Mouse (Mus musculus): ENCODE data around the gene L3mbtl1. TPM values are rescaled to one million over a fixed set of nuclear protein-coding genes. Genes with fewer than 3 reads are reported as not detected.
A peak's percentile ranks its signal among the peaks of the same experiment; 100 is the strongest.

L3mbtl1 gene
- total and polyA plus RNA-seq, 2 experiments from 2014 or later, result 3.4 to 10.4 TPM

DNA sequence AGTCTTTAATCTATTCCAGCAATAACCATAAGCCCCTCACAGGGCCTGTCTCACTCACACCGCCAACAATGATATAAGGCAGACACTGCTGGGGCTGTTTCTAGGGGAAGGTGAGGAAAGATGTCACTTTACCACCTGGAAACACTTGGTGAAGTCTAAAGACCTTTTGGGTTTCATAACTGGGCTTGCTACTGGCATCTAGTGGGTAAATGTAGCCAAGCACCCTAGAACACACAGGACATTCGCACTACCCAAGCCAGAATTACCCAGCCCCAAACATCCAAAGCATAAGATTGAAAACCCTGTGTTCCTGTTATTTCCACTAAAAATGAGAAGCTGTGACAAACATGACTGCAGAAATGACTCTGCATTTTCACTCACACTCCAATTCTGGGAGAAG, 28.8 kb upstream of the L3mbtl1 start:
- Histone ChIP-seq H3K4me1 (ENCODE audit: insufficient read depth) (no peaks in the 10 kb centered on the region), H3K9me3 (ENCODE audit: low read length) (no peaks in the 10 kb centered on the region), H3K4me2 (ENCODE audit: low read depth) (no peak overlapping the region), H3K27ac (ENCODE audit: low read depth, low read length) (no peak overlapping the region), H3K9ac (no peak overlapping the region), H3K27me3 (ENCODE audit: insufficient read depth, low read length) (no peaks in the 10 kb centered on the region), H3K36me3 (ENCODE audit: insufficient read depth) (no peaks in the 10 kb centered on the region), H3K4me3 (ENCODE audit: low read depth, low read length) (no peak overlapping the region)
- ATAC-seq, result peak; percentile 55; the same call in 1 of the 2 replicates
- WGBS, result 56% methylated on average over 2 of the region's 2 CpGs
- peak; percentile 59 for DNase-seq
- TF ChIP-seq CTCF (IDR thresholded peaks at IDR 0.05; ENCODE audit: low read depth), result peak; percentile 77

DNA sequence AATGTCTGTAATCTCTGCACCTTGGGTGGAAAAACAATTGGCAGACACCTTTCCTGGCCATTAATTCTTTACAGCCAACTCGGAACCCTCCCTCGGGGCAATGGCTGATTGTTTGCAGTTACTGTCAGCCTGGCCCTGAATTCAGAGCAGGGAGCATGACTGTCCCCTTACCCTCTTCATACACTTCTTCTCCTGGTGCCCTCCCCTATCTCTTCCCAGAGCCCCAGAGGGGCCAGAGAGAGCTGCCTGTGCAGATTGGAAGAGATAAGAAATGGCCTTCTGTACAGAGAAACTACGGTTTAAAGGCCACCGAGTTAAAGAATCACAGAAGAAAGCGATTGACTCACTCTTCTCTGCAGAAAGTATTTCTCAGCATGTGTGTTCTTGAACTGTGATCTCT, 23.3 kb upstream of the L3mbtl1 start:
- DNase-seq (no peak), ATAC-seq (no peak)
- H3K9ac ChIP-seq, result no peak overlapping the region
- H3K4me2 ChIP-seq (ENCODE audit: low read depth), result no peak overlapping the region
- H3K36me3 ChIP-seq (ENCODE audit: insufficient read depth), result no peaks in the 10 kb centered on the region
- no peaks in the 10 kb centered on the region; the same call in 1 of the 2 replicates for H3K27me3 ChIP-seq (ENCODE audit: insufficient read depth, low read length)
- no peak overlapping the region for H3K27ac ChIP-seq (ENCODE audit: low read depth, low read length)
- TF ChIP-seq CTCF (IDR thresholded peaks at IDR 0.05; ENCODE audit: low read depth), result no peak
- H3K9me3 ChIP-seq (ENCODE audit: low read length), result no peaks in the 10 kb centered on the region
- WGBS, result 79% methylated on average over 5 of the region's 5 CpGs
- no peak overlapping the region for H3K4me3 ChIP-seq (ENCODE audit: low read depth, low read length)
- no peaks in the 10 kb centered on the region for H3K4me1 ChIP-seq (ENCODE audit: insufficient read depth)

DNA sequence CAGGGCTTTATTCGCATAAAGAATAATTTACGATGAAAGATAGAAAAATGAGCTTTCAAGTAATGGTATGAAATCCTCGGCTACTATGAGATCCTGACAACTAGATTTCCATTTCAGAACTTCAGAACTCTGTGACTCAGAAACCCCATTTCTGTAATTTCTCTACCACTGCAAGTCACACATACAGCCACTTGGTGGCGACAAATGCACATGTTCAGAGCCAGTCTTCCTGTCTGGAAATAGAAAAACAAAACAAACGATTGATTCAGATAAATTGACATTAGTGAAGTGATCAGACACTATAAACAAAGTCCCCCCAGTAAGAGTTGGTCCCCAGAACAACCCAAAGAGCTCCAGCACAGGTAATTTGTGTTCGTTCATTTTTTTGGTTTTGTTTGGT, 21.1 kb upstream of the L3mbtl1 start:
- peak; percentile 90 for TF ChIP-seq CTCF (IDR thresholded peaks at IDR 0.05; ENCODE audit: low read depth)
- no peaks in the 10 kb centered on the region; the same call in 1 of the 2 replicates for H3K27me3 ChIP-seq (ENCODE audit: insufficient read depth, low read length)
- WGBS, result 13% methylated on average over 6 of the region's 6 CpGs
- no peaks in the 10 kb centered on the region for H3K4me1 ChIP-seq (ENCODE audit: insufficient read depth)
- no peak overlapping the region for H3K4me2 ChIP-seq (ENCODE audit: low read depth)
- ATAC-seq (0 out of 2 replicates have a peak, but pooled peaks have one; percentile 34), DNase-seq (peak; percentile 83)
- H3K27ac ChIP-seq (ENCODE audit: low read depth, low read length), result no peak overlapping the region
- no peak overlapping the region for H3K9ac ChIP-seq
- H3K9me3 ChIP-seq (ENCODE audit: low read length), result no peaks in the 10 kb centered on the region
- no peaks in the 10 kb centered on the region for H3K36me3 ChIP-seq (ENCODE audit: insufficient read depth)
- no peak overlapping the region for H3K4me3 ChIP-seq (ENCODE audit: low read depth, low read length)

GRCm38 (mm10) chr2:162922834-162923233, 20.4 kb upstream of the L3mbtl1 start:
- WGBS, result 77% methylated on average over 5 of the region's 5 CpGs
- Histone ChIP-seq H3K36me3 (ENCODE audit: insufficient read depth) (no peaks in the 10 kb centered on the region), H3K4me1 (ENCODE audit: insufficient read depth) (no peaks in the 10 kb centered on the region), H3K9me3 (ENCODE audit: low read length) (no peaks in the 10 kb centered on the region), H3K4me2 (ENCODE audit: low read depth) (no peak overlapping the region), H3K4me3 (ENCODE audit: low read depth, low read length) (no peak overlapping the region), H3K27ac (ENCODE audit: low read depth, low read length) (no peak overlapping the region), H3K9ac (no peak overlapping the region), H3K27me3 (ENCODE audit: insufficient read depth, low read length) (no peaks in the 10 kb centered on the region; the same call in 1 of the 2 replicates)
- TF ChIP-seq CTCF (IDR thresholded peaks at IDR 0.05; ENCODE audit: low read depth), result no peak
- no peak for DNase-seq
- ATAC-seq, result no peak

DNA sequence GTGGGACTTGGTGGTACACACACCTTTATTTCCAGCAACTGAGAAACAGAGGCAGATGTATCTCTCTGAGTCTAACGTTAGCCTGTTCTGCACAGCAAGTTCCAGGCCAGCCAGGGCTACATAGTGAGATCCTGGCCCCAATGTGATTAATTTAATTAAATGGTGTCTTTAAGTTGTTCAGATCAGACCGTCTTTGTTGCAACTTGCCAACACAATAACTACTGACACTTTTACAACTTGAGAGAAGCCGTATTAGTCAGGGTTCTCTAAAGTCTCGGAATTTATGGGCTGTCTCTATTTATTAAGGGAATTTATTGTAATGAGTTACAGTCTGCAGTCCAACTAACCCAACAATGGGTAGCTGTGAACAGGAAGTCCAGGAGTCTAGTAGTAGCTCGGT, 19.1 kb upstream of the L3mbtl1 start:
- DNase-seq (no peak), ATAC-seq (no peak)
- no peak for TF ChIP-seq CTCF (IDR thresholded peaks at IDR 0.05; ENCODE audit: low read depth)
- Histone ChIP-seq H3K27me3 (ENCODE audit: insufficient read depth, low read length) (no peaks in the 10 kb centered on the region; the same call in 1 of the 2 replicates), H3K9me3 (ENCODE audit: low read length) (no peaks in the 10 kb centered on the region), H3K4me1 (ENCODE audit: insufficient read depth) (no peaks in the 10 kb centered on the region), H3K36me3 (ENCODE audit: insufficient read depth) (no peaks in the 10 kb centered on the region), H3K9ac (no peak overlapping the region), H3K27ac (ENCODE audit: low read depth, low read length) (no peak overlapping the region), H3K4me2 (ENCODE audit: low read depth) (no peak overlapping the region), H3K4me3 (ENCODE audit: low read depth, low read length) (no peak overlapping the region)
- WGBS, result 69% methylated on average over 5 of the region's 5 CpGs

- H3K4me2 ChIP-seq (ENCODE audit: low read depth), result no peak overlapping the region
- H3K4me3 ChIP-seq (ENCODE audit: low read depth, low read length), result no peak overlapping the region
- no peak overlapping the region for H3K27ac ChIP-seq (ENCODE audit: low read depth, low read length)
- DNase-seq (no peak), ATAC-seq (no peak)
- H3K9me3 ChIP-seq (ENCODE audit: low read length), result no peaks in the 10 kb centered on the region
- H3K27me3 ChIP-seq (ENCODE audit: insufficient read depth, low read length), result no peaks in the 10 kb centered on the region
- 68% methylated on average over 3 of the region's 3 CpGs for WGBS
- no peak for TF ChIP-seq CTCF (IDR thresholded peaks at IDR 0.05; ENCODE audit: low read depth)
- peaks cover 8% of the 10 kb centered on the region; the same call in 1 of the 2 replicates for H3K4me1 ChIP-seq (ENCODE audit: insufficient read depth)
- H3K36me3 ChIP-seq (ENCODE audit: insufficient read depth), result 0 out of 2 replicates have a peak, but pooled peaks cover under 1% of the 10 kb centered on the region
- H3K9ac ChIP-seq, result no peak overlapping the region
Observed at GRCm38 (mm10) chr2:162927918-162928585, 15.2 kb upstream of the L3mbtl1 start.

- Histone ChIP-seq H3K4me1 (ENCODE audit: insufficient read depth) (peaks cover 8% of the 10 kb centered on the region; the same call in 1 of the 2 replicates), H3K27me3 (ENCODE audit: insufficient read depth, low read length) (no peaks in the 10 kb centered on the region), H3K36me3 (ENCODE audit: insufficient read depth) (peaks cover 15% of the 10 kb centered on the region), H3K9ac (no peak overlapping the region), H3K27ac (ENCODE audit: low read depth, low read length) (no peak overlapping the region), H3K9me3 (ENCODE audit: low read length) (no peaks in the 10 kb centered on the region), H3K4me2 (ENCODE audit: low read depth) (no peak overlapping the region), H3K4me3 (ENCODE audit: low read depth, low read length) (no peak overlapping the region)
- no peak for DNase-seq
- no peak for ATAC-seq
- TF ChIP-seq CTCF (IDR thresholded peaks at IDR 0.05; ENCODE audit: low read depth), result no peak
- 83% methylated on average over 3 of the region's 3 CpGs for WGBS
Observed at GRCm38 (mm10) chr2:162929704-162930103, 13.6 kb upstream of the L3mbtl1 start.
